Mouse (Mus musculus): ENCODE measurements around the gene Clvs2.

DNA sequence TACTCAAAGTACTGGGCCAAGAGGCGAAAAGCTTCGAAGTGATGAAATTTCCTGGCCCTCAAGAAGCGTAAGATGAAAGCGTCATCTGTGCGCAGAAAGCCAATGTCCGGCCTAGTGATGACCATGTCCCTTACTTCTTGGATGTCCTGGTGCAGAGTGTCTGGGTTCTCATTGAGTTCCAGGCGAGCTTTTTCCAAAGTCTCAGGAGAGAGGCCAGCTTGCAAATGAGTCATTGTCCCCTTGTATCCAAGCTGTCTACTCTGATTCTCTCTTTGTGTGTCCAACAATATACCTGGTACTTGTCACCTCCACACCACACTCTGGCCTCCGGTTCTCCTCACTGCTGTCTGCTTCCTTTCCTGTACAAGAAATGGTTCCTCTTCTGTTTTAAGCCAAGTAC, 1.9 kb downstream of the Clvs2 start:
- no peak for TF ChIP-seq EP300 (optimal IDR thresholded peaks at IDR 0.05)
- no peak for TF ChIP-seq CTCF (IDR thresholded peaks at IDR 0.05; ENCODE audit: low read depth)
